Mouse (Mus musculus): ENCODE results near the gene Sds. TPM values are rescaled to one million over a fixed set of nuclear protein-coding genes. Genes with fewer than 3 reads are reported as not detected.

Sds gene
- polyA plus RNA-seq, 1 experiment, result not detected

DNA sequence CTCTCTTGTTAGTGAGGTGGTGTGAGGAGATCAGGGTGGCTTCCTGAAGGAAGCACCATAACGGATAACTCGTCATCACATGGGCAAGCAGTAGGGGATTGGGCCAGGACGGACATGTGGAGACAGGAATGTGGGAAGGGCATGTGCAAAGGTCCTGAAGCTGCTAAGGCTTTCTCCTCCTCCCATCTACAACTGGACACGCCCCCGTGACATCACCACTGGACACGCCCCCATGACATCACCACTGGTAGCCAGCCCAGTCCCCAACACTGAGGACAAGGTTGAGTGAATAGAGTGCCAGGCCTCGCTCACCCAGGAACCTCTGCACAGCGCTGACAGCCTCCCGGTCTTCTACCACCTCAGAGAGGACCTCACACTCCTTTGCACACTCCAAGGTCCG is 17.2 kb upstream of the Sds start:
- Histone ChIP-seq H3K27me3 (ENCODE audit: control insufficient read depth) (peaks cover 40% of the 10 kb centered on the region), H3K9me3 (ENCODE audit: control insufficient read depth, low read length) (peaks cover 1% of the 10 kb centered on the region), H3K4me1 (ENCODE audit: control insufficient read depth) (peaks cover 13% of the 10 kb centered on the region), H3K4me3 (replicated peaks) (no peak overlapping the region), H3K36me3 (ENCODE audit: control insufficient read depth) (no peaks in the 10 kb centered on the region)
- no peak for TF ChIP-seq GATA1 (IDR thresholded peaks at IDR 0.05; ENCODE audit: low read length)
- TF ChIP-seq TAL1 (IDR thresholded peaks at IDR 0.05; ENCODE audit: low read length), result no peak

DNA sequence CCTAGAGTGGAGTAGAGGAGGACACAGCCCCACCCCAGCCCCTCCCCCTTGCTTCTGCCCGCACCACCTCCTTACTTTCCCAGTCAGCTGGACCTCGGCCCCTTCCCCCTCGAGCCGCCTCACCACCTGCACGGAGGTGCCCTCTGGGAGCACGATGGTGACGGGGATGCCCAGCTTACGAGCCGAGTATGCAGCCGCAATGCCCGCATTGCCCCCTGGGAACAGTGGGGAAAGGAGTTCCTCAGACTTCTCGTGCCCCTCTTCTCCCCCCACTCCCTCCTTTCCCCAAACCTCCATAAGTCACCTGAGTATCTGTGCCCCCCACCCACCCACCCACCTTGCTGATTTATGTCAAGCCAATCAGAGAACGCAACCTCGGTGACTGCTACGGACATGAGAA is 14.4 kb upstream of the Sds start:
- no peak for TF ChIP-seq TAL1 (IDR thresholded peaks at IDR 0.05; ENCODE audit: low read length)
- no peak for TF ChIP-seq GATA1 (IDR thresholded peaks at IDR 0.05; ENCODE audit: low read length)
- Histone ChIP-seq H3K27me3 (ENCODE audit: control insufficient read depth) (peaks cover 23% of the 10 kb centered on the region), H3K9me3 (ENCODE audit: control insufficient read depth, low read length) (peaks cover 3% of the 10 kb centered on the region), H3K4me1 (ENCODE audit: control insufficient read depth) (peaks cover 3% of the 10 kb centered on the region; the same call in 1 of the 2 replicates), H3K36me3 (ENCODE audit: control insufficient read depth) (no peaks in the 10 kb centered on the region), H3K4me3 (replicated peaks) (no peak overlapping the region)

DNA sequence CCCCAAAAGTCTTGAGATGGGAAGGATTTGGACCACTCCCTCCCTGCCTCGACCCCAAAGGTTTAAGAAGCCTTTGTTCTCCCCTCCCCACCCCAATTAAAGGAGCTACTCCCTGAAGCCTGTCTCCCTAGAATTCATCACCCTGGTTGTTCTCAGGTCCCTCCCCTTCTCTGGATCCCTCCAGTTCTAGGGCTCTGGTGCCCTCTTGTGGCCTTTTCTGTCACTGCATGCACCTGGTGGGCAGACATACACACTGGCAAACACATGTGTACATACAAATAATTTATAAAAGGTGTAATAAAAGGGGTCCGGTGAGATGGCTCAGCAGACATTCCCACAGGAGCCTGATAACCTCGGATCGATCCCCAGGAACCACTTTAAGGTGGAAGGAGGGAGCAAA is 12.0 kb upstream of the Sds start:
- TF ChIP-seq GATA1 (IDR thresholded peaks at IDR 0.05; ENCODE audit: low read length) (no peak), TAL1 (IDR thresholded peaks at IDR 0.05; ENCODE audit: low read length) (no peak)
- peaks cover 20% of the 10 kb centered on the region for H3K27me3 ChIP-seq (ENCODE audit: control insufficient read depth)
- no peak overlapping the region for H3K4me3 ChIP-seq (replicated peaks)
- no peaks in the 10 kb centered on the region for H3K36me3 ChIP-seq (ENCODE audit: control insufficient read depth)
- peaks cover 3% of the 10 kb centered on the region for H3K9me3 ChIP-seq (ENCODE audit: control insufficient read depth, low read length)
- peaks cover 3% of the 10 kb centered on the region; the same call in 1 of the 2 replicates for H3K4me1 ChIP-seq (ENCODE audit: control insufficient read depth)

DNA sequence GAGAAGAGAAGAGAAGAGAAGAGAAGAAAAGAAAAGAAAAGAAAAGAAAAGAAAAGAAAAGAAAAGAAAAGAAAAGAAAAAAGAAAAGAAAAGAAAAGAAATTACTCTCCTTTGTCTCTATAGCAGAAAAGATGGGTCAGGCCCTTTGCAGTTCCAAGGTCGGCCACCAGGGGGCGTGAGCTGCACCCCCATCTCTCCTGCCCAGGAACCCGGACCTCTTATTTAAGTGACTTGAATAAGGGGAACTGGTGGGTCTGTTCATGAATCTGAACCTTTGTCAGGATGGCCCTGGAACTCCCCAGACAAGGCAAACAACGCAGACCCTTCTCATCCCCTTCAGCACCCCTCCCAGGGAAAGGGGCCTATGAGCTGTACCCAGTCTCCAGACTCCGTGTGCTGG is 11.3 kb upstream of the Sds start:
- H3K36me3 ChIP-seq (ENCODE audit: control insufficient read depth), result no peaks in the 10 kb centered on the region
- no peak for TF ChIP-seq TAL1 (IDR thresholded peaks at IDR 0.05; ENCODE audit: low read length)
- no peak for TF ChIP-seq GATA1 (IDR thresholded peaks at IDR 0.05; ENCODE audit: low read length)
- H3K4me1 ChIP-seq (ENCODE audit: control insufficient read depth), result peaks cover 3% of the 10 kb centered on the region; the same call in 1 of the 2 replicates
- no peak overlapping the region for H3K4me3 ChIP-seq (replicated peaks)
- peaks cover 3% of the 10 kb centered on the region for H3K9me3 ChIP-seq (ENCODE audit: control insufficient read depth, low read length)
- H3K27me3 ChIP-seq (ENCODE audit: control insufficient read depth), result peaks cover 20% of the 10 kb centered on the region

DNA sequence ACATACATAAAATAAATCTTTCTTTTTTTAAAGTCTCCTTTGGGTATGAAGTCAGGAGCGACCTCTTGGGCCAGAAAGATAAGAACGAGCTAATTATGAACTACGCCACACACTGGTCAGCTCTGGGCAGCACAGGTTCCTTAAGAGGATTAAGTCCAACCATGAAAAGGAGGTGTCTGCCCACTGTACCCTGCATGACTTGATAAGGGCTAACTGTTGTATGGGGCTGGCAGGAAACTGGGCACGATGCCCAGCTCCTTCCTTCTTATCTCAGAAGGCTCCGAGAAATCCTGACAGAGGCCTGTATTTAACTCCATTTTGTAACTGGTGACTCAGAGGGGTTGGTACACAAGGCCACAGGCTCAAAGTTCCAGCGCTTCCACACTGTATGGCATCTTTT is 10.5 kb upstream of the Sds start:
- H3K27me3 ChIP-seq (ENCODE audit: control insufficient read depth), result peaks cover 18% of the 10 kb centered on the region
- H3K9me3 ChIP-seq (ENCODE audit: control insufficient read depth, low read length), result peaks cover 3% of the 10 kb centered on the region
- no peaks in the 10 kb centered on the region for H3K36me3 ChIP-seq (ENCODE audit: control insufficient read depth)
- H3K4me3 ChIP-seq (replicated peaks), result no peak overlapping the region
- no peak for TF ChIP-seq TAL1 (IDR thresholded peaks at IDR 0.05; ENCODE audit: low read length)
- TF ChIP-seq GATA1 (IDR thresholded peaks at IDR 0.05; ENCODE audit: low read length), result no peak
- H3K4me1 ChIP-seq (ENCODE audit: control insufficient read depth), result peaks cover 3% of the 10 kb centered on the region; the same call in 1 of the 2 replicates

DNA sequence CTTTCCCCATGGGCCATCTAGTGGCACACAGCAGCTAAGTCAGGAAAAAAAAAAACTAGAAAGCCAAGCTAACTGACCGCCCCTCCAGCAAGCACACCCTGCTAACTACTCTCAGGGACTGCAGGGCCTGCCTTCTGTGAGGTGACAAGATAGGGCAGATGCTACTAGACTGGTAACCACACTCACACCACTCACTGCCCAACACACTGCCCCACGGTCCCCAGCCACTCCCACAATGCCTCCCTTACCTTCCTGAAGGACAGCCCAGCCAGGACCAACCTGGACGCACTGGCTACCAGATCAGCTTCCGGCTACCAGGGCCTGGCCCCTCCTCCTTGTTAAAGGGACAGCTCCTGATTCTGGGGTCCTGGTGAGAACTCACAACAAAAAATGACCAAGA is 9.3 kb upstream of the Sds start:
- Histone ChIP-seq H3K9me3 (ENCODE audit: control insufficient read depth, low read length) (peaks cover 3% of the 10 kb centered on the region), H3K4me1 (ENCODE audit: control insufficient read depth) (peaks cover 3% of the 10 kb centered on the region; the same call in 1 of the 2 replicates), H3K27me3 (ENCODE audit: control insufficient read depth) (peaks cover 14% of the 10 kb centered on the region), H3K4me3 (replicated peaks) (no peak overlapping the region), H3K36me3 (ENCODE audit: control insufficient read depth) (no peaks in the 10 kb centered on the region)
- TF ChIP-seq TAL1 (IDR thresholded peaks at IDR 0.05; ENCODE audit: low read length) (no peak), GATA1 (IDR thresholded peaks at IDR 0.05; ENCODE audit: low read length) (no peak)

DNA sequence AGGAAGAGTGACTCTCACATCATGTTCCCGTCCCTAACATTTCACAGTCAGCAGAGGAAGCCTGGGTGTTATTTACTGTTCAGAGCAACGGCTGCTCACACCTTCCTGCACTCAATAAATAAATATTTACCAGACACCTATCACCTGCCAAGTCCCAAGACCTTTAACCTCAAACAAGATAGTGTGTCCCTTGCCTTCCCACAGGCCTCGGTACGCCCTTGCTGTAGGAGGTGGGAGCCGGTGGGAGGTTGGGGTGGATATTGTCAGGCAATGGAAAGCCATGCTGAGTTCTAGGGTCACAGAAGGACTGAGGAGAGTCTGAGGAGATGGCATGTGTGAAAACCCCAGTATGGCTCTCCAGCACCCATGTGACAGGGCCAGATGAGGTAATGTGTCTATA is 8.0 kb upstream of the Sds start:
- Histone ChIP-seq H3K9me3 (ENCODE audit: control insufficient read depth, low read length) (peaks cover 3% of the 10 kb centered on the region), H3K4me3 (replicated peaks) (no peak overlapping the region), H3K4me1 (ENCODE audit: control insufficient read depth) (peaks cover 3% of the 10 kb centered on the region; the same call in 1 of the 2 replicates), H3K27me3 (ENCODE audit: control insufficient read depth) (peaks cover 4% of the 10 kb centered on the region; the same call in 1 of the 2 replicates), H3K36me3 (ENCODE audit: control insufficient read depth) (no peaks in the 10 kb centered on the region)
- no peak for TF ChIP-seq TAL1 (IDR thresholded peaks at IDR 0.05; ENCODE audit: low read length)
- TF ChIP-seq GATA1 (IDR thresholded peaks at IDR 0.05; ENCODE audit: low read length), result no peak

DNA sequence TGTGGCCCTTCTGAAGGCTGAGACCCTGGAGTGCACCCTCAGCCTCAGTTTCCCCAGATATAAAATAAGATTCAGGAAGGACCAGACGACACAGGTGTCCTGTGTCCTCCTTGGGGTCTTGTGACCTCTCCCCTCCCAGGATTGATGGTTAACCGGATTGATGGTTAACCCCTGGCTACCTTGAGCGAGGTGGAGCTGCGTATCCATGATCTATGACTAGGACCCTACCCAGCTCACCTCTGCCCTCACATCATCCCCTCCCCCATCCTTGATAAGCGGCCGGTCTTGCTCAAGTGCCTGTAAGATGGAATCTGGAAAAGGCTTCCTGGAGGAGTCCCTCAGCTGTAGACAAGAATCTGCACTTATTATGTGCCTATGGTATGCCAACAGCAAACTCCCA is 7.5 kb upstream of the Sds start:
- Histone ChIP-seq H3K36me3 (ENCODE audit: control insufficient read depth) (no peaks in the 10 kb centered on the region), H3K4me3 (replicated peaks) (no peak overlapping the region), H3K9me3 (ENCODE audit: control insufficient read depth, low read length) (peaks cover 3% of the 10 kb centered on the region), H3K27me3 (ENCODE audit: control insufficient read depth) (peaks cover 4% of the 10 kb centered on the region; the same call in 1 of the 2 replicates), H3K4me1 (ENCODE audit: control insufficient read depth) (peaks cover 3% of the 10 kb centered on the region; the same call in 1 of the 2 replicates)
- no peak for TF ChIP-seq TAL1 (IDR thresholded peaks at IDR 0.05; ENCODE audit: low read length)
- TF ChIP-seq GATA1 (IDR thresholded peaks at IDR 0.05; ENCODE audit: low read length), result no peak

DNA sequence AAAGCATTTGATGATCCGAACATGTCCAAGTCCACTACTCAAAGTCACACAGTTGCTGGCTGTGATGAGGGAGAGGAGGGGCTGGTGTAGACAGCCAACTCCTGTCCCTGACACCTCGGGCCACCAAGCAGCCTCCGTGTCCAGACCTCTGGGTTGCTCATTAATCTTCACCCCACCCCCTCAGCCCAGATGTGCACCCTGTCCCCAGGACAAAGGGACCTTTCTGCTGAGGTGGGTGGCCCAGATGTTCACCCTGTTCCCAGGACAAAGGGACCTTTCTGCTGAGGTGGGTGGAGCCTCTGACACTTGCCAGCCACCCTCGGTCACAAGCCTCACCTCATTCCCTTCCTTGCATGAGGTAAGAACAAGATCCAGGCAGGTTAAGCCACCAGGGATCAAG is 4.8 kb upstream of the Sds start:
- Histone ChIP-seq H3K9me3 (ENCODE audit: control insufficient read depth, low read length) (no peaks in the 10 kb centered on the region), H3K36me3 (ENCODE audit: control insufficient read depth) (no peaks in the 10 kb centered on the region), H3K27me3 (ENCODE audit: control insufficient read depth) (peaks cover 13% of the 10 kb centered on the region), H3K4me1 (ENCODE audit: control insufficient read depth) (no peaks in the 10 kb centered on the region), H3K4me3 (replicated peaks) (no peak overlapping the region)
- TF ChIP-seq TAL1 (IDR thresholded peaks at IDR 0.05; ENCODE audit: low read length) (no peak), GATA1 (IDR thresholded peaks at IDR 0.05; ENCODE audit: low read length) (no peak)

DNA sequence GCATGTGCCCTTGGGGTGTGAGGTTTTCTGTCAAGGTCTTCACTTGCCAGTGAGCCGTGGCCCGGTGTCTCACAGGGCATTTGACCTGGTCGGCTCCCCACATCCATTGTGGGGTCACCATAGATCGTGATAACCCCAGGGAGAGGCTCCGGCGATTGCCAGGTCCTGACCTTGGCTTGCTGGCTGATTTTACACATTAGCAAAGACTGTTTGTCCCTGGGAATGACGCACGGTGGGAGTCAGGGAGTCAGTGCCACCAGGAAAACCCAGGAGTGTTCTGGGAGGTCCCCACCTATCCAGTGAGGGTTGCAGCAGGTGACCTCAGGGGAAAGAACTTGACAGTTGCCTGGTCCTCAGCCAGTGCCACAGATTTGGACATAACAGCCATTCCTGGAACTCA is 3.6 kb upstream of the Sds start, which contains the start of gene Sdsl:
Gene Sdsl, minus strand, starts transcription at position 41 of the 400 bp plus-strand sequence.
- Histone ChIP-seq H3K4me3 (replicated peaks) (no peak within 1 kb of the TSS), H3K36me3 (ENCODE audit: control insufficient read depth) (no peaks in the 10 kb centered on the region), H3K4me1 (ENCODE audit: control insufficient read depth) (no peaks in the 10 kb centered on the region), H3K9me3 (ENCODE audit: control insufficient read depth, low read length) (no peaks in the 10 kb centered on the region), H3K27me3 (ENCODE audit: control insufficient read depth) (peaks cover 20% of the 10 kb centered on the region)
- no peak for TF ChIP-seq TAL1 (IDR thresholded peaks at IDR 0.05; ENCODE audit: low read length)
- TF ChIP-seq GATA1 (IDR thresholded peaks at IDR 0.05; ENCODE audit: low read length), result no peak
